Mouse (Mus musculus) spleen, postnatal 36 days (tissue): ENCODE measurements around the gene Dusp22.

Source experiments
- DNase-seq, 2 experiments: peaks; one replicate each; pipeline ENCODE4 v3.0.0; 2022; ENCODE audit warnings: low spot score in 2 of 2, mixed read lengths in 1 of 2

The Dusp22 gene

DNA sequence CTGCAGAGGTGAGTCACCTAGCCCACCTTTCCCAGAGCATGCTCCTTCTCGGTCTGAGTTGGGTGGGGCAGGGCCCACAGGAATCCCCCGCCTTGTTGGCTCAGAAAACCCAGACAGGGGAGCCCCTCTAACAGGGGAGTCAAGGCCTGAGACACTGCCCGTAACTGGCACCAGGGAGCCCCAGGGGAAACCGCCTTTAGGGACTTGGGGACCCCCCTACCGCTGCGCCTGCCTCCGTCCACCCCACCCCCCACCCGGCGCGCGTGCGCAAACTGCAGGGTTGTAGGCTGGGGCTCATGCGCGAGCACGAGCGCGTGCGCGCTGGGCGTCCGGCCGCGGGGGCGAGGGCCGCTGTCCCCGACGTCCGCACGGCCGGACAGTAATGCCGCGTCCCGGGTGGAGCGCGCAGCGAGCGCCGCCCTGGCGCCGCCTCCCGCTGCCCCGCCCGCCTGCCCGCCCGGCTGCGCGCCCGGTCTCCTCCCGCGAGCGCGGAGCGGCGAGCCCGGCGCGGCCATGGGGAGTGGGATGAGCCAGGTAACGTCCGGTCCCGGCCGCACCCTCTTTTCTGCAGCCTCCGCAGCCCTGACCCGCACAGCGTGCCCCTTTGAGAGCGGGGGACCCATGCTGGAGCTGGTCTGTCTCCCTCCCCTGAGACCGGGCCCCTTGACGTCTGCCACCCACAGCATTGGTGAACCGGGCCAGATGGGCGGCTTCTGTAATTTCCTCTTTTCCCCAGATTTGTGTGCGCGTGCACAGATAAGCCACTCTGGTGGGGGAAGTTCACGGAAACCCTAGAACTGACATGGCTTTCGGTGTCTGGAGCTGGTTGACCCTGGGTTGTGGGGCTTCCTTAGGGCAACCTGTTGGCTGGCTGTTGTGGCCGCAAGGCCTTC is at the start of gene Dusp22:
Gene Dusp22 (plus strand): TSS at position 387 of the 893 bp plus-strand sequence.
- peak; percentile 89 to 90 for DNase-seq

DNA sequence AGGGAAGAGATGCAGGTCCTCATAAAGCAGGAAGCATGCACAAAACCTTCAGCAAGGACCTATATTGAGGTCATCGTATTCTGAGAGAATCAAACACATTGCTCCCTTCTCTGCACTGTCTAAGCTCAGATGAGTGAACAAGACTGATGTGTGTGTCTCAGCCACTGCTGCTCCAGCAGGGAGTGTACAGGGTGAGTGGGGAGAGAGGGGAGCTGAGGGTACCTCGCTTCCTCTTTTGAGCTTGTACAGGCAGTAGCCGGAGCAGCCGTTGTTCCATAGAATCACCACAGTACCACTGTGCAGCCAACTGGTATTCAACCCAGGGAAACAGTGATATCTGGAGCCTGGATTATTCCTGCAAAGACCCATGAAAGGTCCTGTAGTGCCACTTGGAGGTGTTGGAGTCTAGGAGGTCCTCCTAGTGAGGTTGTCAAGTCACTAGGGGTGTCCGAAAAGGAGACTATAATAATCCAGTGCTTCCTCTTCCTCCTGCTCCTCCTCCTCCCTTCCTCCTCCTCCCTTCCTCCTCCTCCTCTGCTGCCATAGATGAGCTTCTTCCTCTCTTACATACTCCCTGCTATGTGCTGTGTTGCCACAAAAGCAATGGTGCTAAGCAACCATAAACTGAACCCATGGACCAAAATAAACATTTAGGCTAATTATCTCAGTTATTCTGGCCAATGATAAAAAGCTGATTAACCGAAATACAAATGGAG is 47.6 kb upstream of the Dusp22 start:
- DNase-seq, result no peak

DNA sequence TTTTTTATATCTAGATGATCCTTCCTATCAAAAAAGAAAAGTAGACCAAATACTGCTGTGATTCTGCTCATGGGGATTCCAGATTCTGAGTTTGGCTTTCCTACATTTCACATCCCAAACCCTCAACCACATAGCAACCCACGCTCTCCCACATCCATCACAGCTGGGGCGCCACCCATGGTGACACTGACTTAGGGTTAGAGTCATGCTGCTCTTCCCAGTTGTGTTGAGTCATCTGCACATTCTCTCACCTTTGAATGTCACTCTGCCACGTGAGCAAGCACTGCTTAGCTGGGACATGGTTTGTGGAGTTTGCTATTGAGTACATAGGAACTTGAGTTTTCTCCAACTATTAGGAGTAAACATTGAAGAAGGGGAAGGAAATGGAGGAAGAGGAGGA is 40.1 kb upstream of the Dusp22 start:
- DNase-seq, result no peak

DNA sequence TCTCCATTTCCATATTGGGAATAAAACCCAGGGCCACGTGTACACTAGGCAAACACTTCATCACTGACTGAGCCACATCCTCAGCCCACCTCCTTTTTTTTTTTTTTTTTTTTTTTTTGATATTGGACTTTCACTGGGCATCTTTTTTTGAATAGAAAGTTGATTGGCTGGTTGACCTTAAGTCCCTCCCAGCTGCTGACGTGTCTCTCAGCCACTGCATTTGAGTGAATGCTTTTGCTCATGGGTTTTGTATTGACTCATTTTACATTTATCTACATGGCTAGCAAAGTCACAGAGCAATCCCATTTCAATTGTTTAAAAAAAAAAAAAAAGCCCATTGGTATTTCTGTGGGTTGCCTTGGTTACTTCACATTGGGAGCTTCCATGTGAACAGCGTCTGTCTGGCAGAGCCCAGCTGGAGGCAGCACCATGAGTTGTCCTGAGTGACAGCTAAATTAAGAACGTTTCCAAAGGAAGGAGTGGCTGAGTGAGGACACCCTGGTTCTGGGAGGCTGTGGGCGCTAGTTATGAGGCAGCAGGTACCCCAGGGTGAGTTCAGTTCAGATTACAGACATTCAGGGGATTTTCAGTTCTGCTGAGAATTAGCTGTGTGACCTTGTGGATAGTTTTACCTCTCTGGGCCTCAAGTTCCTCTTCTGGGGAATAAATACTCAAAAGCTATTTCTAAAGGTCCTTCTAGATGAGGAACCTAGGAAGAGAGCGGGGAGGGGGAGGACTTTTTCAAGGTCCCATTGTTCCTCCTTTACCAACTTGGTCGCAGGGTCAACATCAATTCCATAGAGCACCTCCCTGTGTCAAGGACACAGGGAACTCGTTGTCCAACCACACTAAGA is 31.4 kb upstream of the Dusp22 start:
- peak; percentile 24 to 43 for DNase-seq

DNA sequence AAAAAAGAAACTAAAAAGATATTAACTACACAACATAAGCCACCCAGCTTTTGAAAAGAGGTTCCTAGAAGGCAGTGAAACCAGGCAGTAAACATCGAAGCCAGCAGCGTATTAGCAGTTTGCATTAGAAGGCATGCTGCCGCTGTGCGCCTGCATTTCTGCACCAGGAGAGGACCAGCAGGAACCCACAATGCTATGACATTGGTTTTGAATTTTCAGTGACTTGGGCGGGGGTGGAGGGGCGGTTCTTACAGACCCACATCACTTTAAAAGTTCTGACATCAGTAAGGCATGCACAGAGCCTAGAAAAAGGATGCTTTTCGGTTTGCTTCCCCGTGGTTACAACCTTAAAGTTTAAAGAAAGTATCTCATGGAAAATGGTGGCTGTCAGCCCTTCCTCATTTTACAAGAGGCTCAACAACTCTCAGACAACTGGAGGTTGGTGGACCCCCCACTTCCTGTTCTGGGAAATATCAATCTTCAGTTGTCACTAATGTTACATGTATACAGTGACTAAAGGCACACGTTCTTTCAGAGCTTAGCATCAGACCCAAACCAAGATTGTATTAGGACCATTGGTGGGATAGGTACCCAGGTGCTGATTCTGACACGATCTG is 29.9 kb upstream of the Dusp22 start:
- DNase-seq, result peak; percentile 24 to 39

DNA sequence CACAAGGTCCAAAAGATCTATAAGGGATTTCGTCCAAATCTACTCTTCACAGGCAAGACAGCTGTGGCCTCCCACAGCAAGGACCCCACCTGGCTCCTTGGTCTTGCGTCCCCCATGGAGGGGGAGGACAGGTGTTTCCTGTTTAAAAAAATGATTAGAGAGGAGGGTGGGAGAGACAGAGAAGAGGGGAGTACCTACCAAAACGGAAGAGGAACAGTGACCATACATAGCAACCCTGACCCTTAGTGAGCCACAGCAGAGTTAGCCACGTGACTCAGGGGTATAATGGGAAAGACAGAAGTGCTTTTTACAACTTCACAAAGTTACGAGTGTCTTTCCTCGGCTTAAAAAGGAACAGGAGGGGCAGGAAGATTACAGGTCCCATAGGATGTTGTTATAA is 26.8 kb upstream of the Dusp22 start:
- peak; percentile 70 to 75 for DNase-seq

DNA sequence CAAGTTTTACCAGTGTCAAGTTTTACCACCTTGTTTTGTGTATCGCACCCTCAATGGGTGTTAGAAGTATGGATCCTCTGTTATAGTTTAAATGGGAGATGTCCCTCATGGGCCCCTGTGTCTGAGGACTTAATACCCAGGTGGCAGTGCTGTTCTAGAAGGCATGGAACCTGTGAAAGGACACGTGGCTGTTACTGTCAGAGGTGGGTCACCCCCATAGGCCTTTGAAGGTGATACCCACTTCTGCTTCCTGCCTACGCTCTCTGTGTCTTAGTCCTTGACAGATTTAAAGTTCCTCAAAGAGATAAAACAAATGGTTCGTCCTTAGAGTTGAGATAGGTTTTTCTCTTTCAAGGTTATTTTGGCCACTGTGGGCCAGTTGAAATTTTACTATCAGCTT is 23.3 kb upstream of the Dusp22 start:
- DNase-seq, result peak; percentile 71 to 72

DNA sequence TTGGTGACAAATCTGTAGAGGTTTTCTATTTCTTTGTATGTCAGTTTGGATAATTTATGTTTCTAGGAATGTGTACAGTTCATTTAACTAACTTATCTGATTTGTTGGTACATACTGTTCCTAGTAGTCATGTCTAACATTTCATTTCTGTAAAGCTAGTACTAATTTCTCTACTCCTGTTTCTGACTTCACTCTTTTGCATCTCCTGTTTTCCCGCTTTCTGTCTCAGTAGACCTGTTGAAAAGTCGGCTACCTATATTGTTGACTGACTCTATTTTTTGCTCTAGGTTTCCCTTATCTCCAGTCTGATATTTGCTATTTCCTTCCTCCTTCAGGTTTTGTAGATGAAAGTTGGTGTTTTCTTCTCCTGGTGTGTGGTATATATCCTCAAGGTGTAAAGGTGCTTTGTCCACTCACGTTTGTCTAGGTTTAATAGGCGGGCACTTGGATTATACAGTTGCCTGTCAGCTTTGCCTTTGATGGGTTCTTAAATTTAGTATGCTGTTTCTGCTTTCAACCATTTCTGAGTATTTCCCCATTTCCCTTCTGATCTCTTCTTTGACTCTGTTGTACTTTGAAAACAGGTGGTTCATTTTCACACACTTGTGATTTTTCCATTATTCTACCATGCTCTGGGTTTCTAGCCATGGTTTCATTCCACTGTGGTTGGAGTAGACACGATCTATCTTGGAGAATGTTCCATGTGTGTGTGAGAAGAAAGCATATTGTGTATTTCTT is 21.3 kb upstream of the Dusp22 start:
- DNase-seq, result no peak

DNA sequence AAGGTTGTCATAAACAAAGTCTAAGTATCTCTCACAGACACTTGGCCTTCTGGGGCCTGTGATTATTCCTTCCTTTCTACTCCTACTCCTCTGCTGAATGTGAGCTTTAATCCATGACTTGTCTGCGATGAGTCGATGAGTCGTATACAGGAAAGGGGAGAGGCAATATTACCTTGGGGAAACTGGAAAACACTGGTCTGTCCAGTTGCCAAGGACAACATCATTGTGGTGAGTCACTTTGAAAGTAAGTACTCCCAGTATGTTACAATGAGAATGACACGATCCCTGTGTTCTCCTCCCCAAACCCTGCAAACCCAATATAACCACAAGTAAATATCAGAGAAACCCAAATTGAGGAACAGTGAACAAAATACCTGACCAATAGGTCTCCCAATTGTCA is 17.7 kb upstream of the Dusp22 start:
- no peak for DNase-seq

DNA sequence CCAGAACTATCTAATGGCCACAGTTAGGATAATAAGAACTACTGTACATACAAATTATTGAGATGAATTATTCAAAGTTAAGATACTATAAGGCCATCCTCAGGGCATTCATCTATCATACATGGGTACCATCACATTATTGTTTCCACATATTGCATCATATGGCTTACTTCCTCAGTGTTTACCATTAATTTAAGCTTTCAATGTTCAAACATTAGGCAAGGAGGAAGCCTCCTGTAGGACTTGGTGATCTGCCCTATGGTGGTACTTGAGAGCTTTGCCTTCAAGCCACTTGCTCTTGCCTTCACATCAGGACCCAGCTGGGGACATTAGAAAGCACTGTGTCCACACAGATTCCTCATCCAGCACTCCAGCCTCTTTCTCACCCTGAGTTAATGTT is 11.3 kb upstream of the Dusp22 start:
- DNase-seq, result no peak

DNA sequence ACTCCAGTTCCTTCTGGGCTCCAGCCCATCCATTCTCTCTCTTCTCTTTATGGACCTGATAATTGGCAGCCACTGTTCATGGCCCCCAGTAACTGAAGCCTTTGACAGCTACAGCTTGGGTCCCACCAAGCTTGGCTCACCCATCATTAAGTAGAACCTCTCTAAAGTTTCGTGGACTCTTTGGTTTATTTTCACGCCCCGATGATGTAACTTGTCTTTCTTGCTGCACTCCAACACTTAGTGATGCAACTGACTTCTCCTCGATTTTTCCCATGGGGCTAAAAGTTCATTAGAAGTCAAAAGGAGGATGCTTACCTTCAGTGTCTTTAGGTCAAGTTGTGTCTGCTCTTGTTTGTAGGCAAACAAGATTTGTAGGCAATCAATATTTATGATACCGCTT is 10.6 kb upstream of the Dusp22 start:
- no peak for DNase-seq

DNA sequence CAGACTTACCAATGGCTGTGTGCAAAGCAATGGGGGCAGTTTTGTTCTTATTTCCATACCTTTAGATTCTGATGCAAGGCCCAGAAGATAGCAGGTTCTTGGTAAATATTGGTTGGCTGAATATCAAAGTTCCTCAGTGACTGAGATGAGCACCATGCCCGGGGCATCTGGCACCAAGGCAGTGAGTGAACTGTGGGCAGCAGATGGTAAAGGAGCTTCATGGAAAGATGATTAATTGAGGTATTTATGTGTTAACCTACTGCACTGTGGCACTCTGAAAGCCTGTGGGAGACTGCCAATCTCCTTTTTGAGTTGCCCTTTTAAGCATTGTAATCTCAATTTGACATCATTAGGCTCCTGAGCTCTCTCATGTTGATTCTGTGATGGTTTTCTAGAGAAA is 9.1 kb upstream of the Dusp22 start:
- DNase-seq, result no peak

DNA sequence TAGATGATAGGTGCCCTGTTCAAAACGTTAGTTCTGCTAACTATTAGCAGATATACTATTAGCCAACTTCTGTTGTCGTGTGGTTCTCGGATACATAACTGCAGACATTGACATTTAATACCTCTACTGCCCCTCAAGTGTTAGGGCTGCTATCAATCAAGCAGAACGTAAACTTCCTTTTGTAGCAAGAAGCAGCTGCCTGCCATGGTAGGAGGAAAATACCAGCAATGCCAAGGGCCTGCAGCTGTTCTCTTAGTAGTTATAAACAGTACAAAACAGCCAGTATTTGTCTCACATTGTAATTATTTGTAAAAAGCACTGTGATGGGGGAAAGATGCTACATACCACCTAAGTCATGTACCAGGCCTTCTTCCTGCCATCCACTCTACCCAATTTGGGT is 6.7 kb upstream of the Dusp22 start:
- DNase-seq, result peak in 1 of 2 experiments; percentile 38

DNA sequence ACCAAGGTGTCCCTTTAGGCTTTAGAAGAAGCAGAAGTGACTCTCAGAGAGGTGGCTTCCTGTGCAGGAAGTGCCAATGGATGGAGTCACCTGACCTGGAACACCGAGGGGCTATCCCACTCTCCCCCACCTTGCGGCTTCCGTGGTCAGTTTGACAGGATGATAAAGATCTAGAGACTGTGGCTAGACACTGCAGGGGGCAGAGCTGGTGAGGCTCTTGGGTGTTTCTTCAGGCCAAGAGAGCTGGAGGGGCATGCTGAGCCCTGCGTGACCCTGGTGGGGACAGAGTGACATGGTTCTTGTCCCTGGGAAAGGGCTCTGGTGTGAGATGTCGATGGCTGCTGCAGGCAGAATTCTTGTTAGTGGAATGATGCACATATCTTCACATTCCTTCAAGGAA is 5.3 kb upstream of the Dusp22 start:
- DNase-seq, result no peak

DNA sequence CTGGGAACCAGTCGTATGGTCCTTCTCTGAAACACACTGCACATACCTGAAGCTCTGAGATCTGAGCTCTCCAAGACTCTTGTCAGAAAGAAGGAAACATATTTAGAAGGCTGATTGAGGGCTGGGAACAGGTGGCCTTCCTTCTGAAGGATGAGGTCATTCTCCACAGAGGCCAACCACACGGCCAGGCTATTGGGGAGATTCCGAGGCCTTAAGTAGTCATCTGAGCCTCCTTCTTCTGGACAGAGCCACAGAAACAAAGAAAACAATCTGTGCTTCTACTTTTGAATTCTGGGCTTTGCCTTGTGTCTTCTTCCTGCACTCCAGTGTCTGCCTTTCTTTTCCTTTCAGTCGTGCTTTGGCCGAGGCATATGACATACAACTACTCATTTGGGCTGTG is 2.9 kb upstream of the Dusp22 start:
- no peak for DNase-seq

DNA sequence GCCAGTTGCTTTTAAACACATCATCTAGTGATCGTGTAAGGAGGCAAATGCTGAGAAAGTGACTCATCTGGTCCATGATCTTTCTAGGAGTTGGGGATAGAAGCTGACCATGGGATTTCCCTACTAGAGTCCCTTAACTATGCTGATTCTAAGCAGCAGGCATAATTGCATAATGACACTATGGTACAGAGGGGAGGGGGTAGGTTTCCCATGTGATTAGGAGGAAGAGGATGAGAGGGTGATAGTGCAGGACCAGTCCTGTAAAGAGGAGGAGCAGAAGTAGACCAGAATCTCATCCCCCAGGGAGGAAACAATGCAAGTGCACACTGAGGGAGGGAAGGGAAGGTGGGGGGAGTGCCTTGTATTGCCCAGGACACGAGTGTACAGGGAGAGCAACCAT is 2.0 kb upstream of the Dusp22 start:
- no peak for DNase-seq

DNA sequence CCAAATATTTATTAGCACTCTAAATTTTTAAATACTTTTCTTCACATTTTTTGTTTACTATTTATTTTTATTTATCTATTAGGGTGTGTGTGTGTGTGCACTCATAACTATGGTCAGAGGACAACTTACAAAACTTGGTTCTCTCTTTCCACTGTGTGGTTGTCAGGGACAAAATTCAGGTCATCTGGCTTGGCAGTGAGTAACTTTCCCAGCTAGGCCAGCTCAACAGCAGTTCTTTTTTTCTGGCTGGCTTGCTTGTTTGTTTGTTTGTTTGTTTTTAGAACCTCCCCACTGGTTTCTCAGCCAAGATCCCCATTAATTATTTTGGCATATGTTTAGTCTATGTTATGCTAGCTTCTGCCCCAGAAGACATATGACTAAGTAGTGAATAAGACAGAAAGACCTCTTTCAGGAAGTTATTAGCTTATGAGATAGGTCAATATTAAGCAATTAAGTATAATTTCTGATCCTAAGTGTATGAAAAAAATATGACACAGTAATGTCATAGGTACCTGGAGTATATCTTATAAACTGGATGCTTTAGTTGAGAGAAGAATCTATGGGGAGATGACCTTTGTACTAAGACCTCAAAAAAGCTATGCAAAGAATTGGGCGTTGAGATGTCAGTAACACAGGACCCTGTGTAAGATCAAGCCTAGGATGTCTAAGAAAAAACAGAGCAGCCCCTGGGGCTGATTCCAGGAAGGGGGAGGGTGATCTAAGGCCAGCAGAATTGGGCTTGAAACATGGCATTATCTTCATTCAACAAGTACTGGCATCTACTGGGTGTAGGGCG is 1.4 kb upstream of the Dusp22 start:
- no peak for DNase-seq

DNA sequence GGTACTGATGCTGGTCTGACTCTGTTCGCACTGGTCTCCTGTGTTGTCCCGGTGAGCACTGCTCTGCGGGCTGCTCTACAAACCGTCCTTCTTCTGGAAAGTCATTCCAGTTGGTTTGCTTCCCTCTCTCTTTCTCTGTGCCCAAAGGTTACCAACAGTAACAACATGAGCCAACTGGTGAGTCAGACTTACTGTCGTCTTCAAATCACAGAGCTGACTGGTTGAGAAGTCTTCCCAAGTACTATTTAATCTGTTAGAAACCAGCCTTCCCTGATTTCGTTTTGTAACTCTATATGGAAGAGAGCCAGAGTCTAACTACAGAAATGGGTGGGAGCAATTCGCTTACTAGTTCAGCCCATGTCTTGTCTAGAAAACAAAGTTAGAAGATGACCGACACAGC is 5.5 kb downstream of the Dusp22 start:
- no peak for DNase-seq

DNA sequence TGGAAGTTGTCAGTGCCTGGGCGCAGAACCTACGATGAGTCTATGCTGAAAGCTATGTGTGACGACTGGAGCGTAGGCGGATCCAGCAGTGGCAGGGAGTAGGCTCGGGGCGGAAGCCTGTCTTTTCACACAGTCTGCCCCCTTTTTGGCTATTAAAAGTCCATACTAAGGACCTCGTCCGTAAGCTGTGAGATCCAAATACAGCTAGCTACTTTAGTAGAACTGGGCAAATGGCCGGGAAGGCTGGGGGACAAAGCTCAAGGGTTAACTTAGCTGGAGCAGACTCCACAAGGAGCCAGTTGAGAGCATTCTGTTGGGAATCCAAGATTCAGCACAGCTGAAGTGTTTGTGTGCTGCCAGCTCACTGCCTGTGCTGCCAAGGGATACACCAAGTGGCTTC is 6.7 kb downstream of the Dusp22 start:
- DNase-seq, result no peak

DNA sequence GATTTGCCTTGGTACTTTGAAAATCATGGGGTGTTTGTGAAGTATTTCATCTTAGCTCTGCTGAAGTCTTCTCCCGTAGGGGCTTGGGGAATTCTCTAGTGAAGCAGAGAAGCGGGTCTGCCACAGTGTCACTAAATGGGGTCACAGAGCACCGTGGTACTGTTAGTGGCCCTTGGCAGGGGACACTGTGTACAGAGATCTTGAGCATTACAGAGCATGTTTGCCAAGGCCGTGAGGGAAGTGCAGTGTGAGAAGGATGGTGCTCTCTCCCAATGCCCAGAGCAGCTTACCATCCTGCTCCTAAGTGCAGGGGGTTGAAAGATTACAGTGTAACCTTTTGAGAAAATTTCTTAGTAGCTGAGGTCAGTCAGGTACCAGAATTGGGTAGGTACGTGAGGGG is 8.5 kb downstream of the Dusp22 start:
- DNase-seq, result no peak
